ENCODE assay signal across 22 mouse cellular contexts in the genomic region with DNA sequence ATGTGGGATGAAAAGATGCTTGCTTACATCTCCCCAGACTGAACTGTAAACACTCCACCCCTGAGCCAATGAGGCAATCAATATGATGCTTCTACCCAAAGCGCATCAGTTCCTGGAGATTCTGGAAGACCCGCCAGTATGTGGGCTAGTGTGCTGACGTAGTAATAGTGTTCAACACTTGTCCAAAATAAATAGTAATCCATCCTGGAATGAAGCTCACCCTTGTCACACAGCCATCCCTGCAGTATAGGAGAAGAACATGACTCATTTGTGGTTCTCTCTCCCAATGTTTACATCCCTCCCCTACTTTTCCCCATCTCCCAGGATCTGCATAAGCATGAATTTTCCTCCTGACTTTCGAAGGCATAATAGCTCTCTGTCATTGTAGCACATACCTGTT.
DNase-seq lines count a peak whose midpoint lies in the region; ATAC-seq and TF ChIP-seq lines count a peak whose summit lies in the region.
"Had no signal": no experiment of that assay in that cellular context is flagged by ENCODE, and none has a peak within 500 bp of the region (broad histone marks: within the 10 kb centered on the region; RNA-seq: fewer than 3 reads in every experiment).

No protein-coding gene starts in this region.

- no peak overlapping the region for H3K27ac ChIP-seq in lung, embryonic 14.5 days (ENCODE audit: low read depth)
- H3K27ac ChIP-seq: hindbrain, embryonic 12.5 days; hindbrain, embryonic 15.5 days had no signal

- TF ChIP-seq CTCF in lung, embryonic 14.5 days (IDR thresholded peaks at IDR 0.05; ENCODE audit: low read depth): no peak

- no peaks in the 10 kb centered on the region for H3K9me3 ChIP-seq in lung, embryonic 14.5 days (ENCODE audit: low read depth, low read length)
- H3K9me3 ChIP-seq: hindbrain, embryonic 12.5 days; hindbrain, embryonic 15.5 days had no signal

- no peaks in the 10 kb centered on the region for H3K27me3 ChIP-seq in lung, embryonic 14.5 days (ENCODE audit: insufficient read depth, low read length)
- H3K27me3 ChIP-seq: hindbrain, embryonic 12.5 days; hindbrain, embryonic 15.5 days; Patski had no signal

- ATAC-seq in lung, embryonic 14.5 days (ENCODE audit: insufficient read depth): no peak
- ATAC-seq: forebrain, embryonic 14.5 days; forebrain, postnatal 0 days; intestine, postnatal 0 days; Patski had no signal

- DNase-seq in lung, embryonic 14.5 days: peak; percentile 3
- DNase-seq in lung, postnatal 14 days: no peak
- DNase-seq in 3T3-L1 (ENCODE audit: low read depth, low spot score): peak; percentile 88
- peak; percentile 92 for DNase-seq in NIH3T3 (ENCODE audit: low read depth)
- DNase-seq in fibroblast of lung, adult 2 months (ENCODE audit: low read depth): peak; percentile 26
- DNase-seq in cerebellum, postnatal 36 days: no peak
- DNase-seq: adrenal gland, postnatal 10 days; adrenal gland, postnatal 36 days; cerebellum, adult 11 months; cerebellum, adult 2 months; cerebellum, adult 9-11 months; cerebellum, postnatal 25 days; embryo, embryonic 11 days; forebrain, postnatal 0 days; gastrocnemius, postnatal 10 days; heart, adult 11 months had no signal

- H3K4me2 ChIP-seq in lung, embryonic 14.5 days: no peak overlapping the region
- H3K4me2 ChIP-seq: heart, embryonic 11.5 days; hindbrain, embryonic 12.5 days; hindbrain, embryonic 15.5 days had no signal

- WGBS in lung, embryonic 14.5 days: 85% methylated on average over 4 of the region's 4 CpGs

- H3K9ac ChIP-seq in lung, embryonic 14.5 days: no peak overlapping the region
- H3K9ac ChIP-seq: forebrain, postnatal 0 days; hindbrain, embryonic 12.5 days; hindbrain, embryonic 15.5 days had no signal

- no peaks in the 10 kb centered on the region for H3K4me1 ChIP-seq in lung, embryonic 14.5 days (ENCODE audit: insufficient read depth)
- H3K4me1 ChIP-seq: hindbrain, embryonic 12.5 days; hindbrain, embryonic 15.5 days had no signal

- H3K36me3 ChIP-seq in lung, embryonic 14.5 days (ENCODE audit: insufficient read depth): no peaks in the 10 kb centered on the region
- H3K36me3 ChIP-seq: hindbrain, embryonic 12.5 days; hindbrain, embryonic 15.5 days had no signal

- no peak overlapping the region for H3K4me3 ChIP-seq in lung, embryonic 14.5 days (ENCODE audit: low read depth, low read length)
- H3K4me3 ChIP-seq: hindbrain, embryonic 12.5 days; hindbrain, embryonic 15.5 days had no signal

Comparison
In these comparisons a context has a peak if more than half of its experiments do, and no peak if none do; other contexts are left out.
1. DNase-seq: peak in lung, embryonic 14.5 days (single experiment), 3T3-L1 (single experiment), NIH3T3 (single experiment) and fibroblast of lung, adult 2 months (single experiment); none in lung, postnatal 14 days (single experiment) and cerebellum, postnatal 36 days (0 of 2).